Mouse (Mus musculus): Measurements from ENCODE around the gene Dzip1. TPM values are rescaled to one million over a fixed set of nuclear protein-coding genes. Genes with fewer than 3 reads are reported as not detected.

Gene Dzip1
- polyA plus RNA-seq, 2 experiments, result 1.4 to 1.5 TPM

DNA sequence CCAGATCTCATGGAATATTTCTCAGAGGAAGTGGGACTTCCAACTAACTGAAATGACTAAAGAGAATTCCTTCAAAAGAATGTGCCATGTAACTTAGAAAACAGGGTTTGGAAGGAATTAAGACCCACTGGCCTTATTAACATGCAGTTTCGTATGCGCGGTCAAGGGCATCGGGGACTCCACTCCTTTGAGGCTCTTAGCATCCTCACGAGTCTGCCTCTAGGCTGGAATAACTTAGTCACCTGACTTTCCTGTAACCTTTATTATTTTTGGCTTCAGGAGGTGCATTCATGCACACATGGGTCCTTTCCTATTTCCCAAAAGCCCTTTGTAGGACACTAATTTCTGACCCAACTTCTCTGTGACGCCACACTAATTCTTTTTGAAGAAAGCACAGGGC, 92.0 kb downstream of the Dzip1 start:
- Histone ChIP-seq H3K9ac (replicated peaks) (no peak overlapping the region), H3K4me1 (replicated peaks; ENCODE audit: control insufficient read depth in 2 of 2, insufficient read depth in 2 of 2, low read length in 1 of 2) (peaks cover 17 to 23% of the 10 kb centered on the region in 2 experiments), H3K4me3 (ENCODE audit: insufficient read depth in 1 of 2, low read depth in 2 of 2, low read length in 2 of 2) (no peak overlapping the region), H3K9me3 (ENCODE audit: control insufficient read depth, low read length) (no peaks in the 10 kb centered on the region), H3K36me3 (replicated peaks; ENCODE audit: control insufficient read depth, insufficient read depth, low read depth) (no peaks in the 10 kb centered on the region), H3K27me3 (ENCODE audit: control insufficient read depth, insufficient read depth, low read length) (no peaks in the 10 kb centered on the region), H3K27ac (no peak overlapping the region), H3K4me2 (ENCODE audit: low read depth) (no peak overlapping the region)
- 82% methylated on average over 6 of the region's 6 CpGs for WGBS (ENCODE audit: insufficient replicate concordance)
- TF ChIP-seq EP300 (IDR thresholded peaks at IDR 0.05; ENCODE audit: low read depth) (no peak), CTCF (IDR thresholded peaks at IDR 0.05; ENCODE audit: low read depth) (no peak)
- no peak for DNase-seq (ENCODE audit: low read depth in 3 of 3, low spot score in 3 of 3)
- no peak for ATAC-seq (ENCODE audit: insufficient read depth)

DNA sequence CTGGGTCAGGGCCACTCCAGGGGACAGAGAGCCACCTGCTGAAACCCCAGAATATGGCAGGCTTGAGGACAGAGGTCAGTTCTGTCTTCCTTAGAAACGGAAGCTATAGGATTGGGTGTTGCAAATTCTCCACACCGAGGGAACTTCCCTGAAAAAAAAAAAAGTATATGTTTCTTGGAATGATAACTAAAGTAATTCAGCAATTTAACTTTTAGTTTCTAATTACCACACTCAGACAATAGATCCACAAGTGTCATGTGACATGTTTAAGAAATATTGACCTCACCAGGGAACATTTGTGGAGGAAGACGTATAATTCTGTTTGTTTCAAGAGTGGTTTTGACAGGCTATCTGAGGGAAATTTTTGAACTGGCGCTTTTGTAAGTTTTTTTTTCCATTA, 93.7 kb downstream of the Dzip1 start:
- H3K4me1 ChIP-seq (replicated peaks; ENCODE audit: control insufficient read depth in 2 of 2, insufficient read depth in 2 of 2, low read length in 1 of 2), result peaks cover 7 to 13% of the 10 kb centered on the region in 2 experiments
- no peak overlapping the region for H3K4me2 ChIP-seq (ENCODE audit: low read depth)
- DNase-seq (ENCODE audit: low read depth in 3 of 3, low spot score in 3 of 3), result no peak
- H3K9me3 ChIP-seq (ENCODE audit: control insufficient read depth, low read length), result no peaks in the 10 kb centered on the region
- H3K4me3 ChIP-seq (ENCODE audit: insufficient read depth in 1 of 2, low read depth in 2 of 2, low read length in 2 of 2), result no peak overlapping the region
- ATAC-seq (ENCODE audit: insufficient read depth), result no peak
- H3K9ac ChIP-seq (replicated peaks), result no peak overlapping the region
- TF ChIP-seq EP300 (IDR thresholded peaks at IDR 0.05; ENCODE audit: low read depth) (no peak), CTCF (IDR thresholded peaks at IDR 0.05; ENCODE audit: low read depth) (no peak)
- H3K27ac ChIP-seq, result no peak overlapping the region
- H3K27me3 ChIP-seq (ENCODE audit: control insufficient read depth, insufficient read depth, low read length), result no peaks in the 10 kb centered on the region
- no peaks in the 10 kb centered on the region for H3K36me3 ChIP-seq (replicated peaks; ENCODE audit: control insufficient read depth, insufficient read depth, low read depth)
- 56% methylated on average over 4 of the region's 4 CpGs for WGBS (ENCODE audit: insufficient replicate concordance)

DNA sequence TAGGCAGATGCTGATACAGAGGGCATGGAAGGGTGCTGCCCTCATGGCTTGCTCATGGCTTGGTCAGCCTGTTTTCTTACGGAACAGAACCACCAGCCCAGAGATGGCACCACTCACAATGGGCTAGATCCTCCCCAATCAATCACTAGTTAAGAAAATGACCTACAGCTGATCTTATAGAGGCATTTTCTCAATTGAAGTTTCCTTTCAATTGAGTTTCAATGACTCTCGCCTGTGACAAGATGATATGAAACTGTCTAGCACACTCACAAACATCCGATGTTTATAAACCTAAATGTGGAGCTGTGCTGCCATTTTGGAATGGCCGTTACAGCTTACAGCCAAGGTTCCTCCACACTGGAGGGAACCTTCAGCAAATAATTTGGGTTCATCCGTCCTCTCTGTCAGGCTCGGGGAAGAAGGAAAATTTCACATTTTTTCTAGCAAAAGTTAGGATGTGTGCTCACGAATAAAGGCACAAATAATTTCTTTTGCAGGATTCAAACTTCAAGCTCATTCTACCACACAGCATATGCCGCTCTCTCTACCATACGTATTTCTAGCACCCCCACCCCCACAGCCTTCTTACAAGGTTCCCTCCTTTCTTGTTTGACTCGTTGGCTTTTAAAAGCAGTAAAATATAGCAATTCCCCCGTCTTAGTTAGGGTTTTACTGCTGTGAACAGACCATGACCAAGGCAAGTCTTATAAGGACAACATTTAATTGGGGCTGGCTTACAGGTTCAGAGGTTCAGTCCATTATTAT, 95.7 kb downstream of the Dzip1 start:
- H3K4me3 ChIP-seq (ENCODE audit: insufficient read depth in 1 of 2, low read depth in 2 of 2, low read length in 2 of 2), result no peak overlapping the region
- H3K27ac ChIP-seq, result no peak overlapping the region
- WGBS (ENCODE audit: insufficient replicate concordance), result 73% methylated on average over 11 of the region's 11 CpGs
- peaks cover 0 to 9% of the 10 kb centered on the region in 2 experiments; a peak in 1 of 4 replicates for H3K4me1 ChIP-seq (replicated peaks; ENCODE audit: control insufficient read depth in 2 of 2, insufficient read depth in 2 of 2, low read length in 1 of 2)
- no peaks in the 10 kb centered on the region for H3K36me3 ChIP-seq (replicated peaks; ENCODE audit: control insufficient read depth, insufficient read depth, low read depth)
- no peaks in the 10 kb centered on the region for H3K27me3 ChIP-seq (ENCODE audit: control insufficient read depth, insufficient read depth, low read length)
- DNase-seq (ENCODE audit: low read depth in 3 of 3, low spot score in 3 of 3) (no peak), ATAC-seq (ENCODE audit: insufficient read depth) (no peak)
- no peaks in the 10 kb centered on the region for H3K9me3 ChIP-seq (ENCODE audit: control insufficient read depth, low read length)
- H3K9ac ChIP-seq (replicated peaks), result no peak overlapping the region
- no peak overlapping the region for H3K4me2 ChIP-seq (ENCODE audit: low read depth)
- no peak for TF ChIP-seq EP300 (IDR thresholded peaks at IDR 0.05; ENCODE audit: low read depth)
- no peak for TF ChIP-seq CTCF (IDR thresholded peaks at IDR 0.05; ENCODE audit: low read depth)

DNA sequence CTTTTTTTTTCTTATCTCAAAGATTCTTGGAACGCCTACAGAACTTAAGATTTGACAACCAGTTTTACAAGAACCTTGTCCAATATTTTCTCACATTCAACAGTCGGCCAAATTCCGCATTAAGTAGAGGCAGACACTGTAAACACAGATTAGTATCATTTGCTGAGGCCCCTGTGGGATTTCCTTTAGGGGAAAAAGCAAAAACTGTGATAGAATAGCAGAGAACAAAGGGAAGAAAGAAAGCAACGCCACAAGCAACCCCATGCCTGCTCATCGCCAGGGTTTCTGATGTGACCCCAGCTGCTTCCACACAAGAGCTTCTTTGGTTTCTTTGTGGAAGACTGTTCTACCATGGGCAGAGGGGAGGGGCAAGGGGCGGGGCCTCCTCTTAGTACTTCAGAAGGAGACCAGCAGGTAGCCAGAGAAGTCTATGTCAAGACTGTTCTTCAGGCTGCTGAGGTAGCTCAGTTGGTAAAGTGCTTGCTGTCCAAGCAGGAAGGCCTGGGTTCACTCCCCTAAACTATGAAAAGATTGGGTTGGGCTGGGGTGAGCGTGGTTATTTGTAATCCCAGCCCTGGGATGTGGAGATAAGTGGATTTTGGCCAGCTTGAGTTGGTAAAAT, 97.9 kb downstream of the Dzip1 start:
- Histone ChIP-seq H3K4me3 (ENCODE audit: insufficient read depth in 1 of 2, low read depth in 2 of 2, low read length in 2 of 2) (no peak overlapping the region), H3K9me3 (ENCODE audit: control insufficient read depth, low read length) (no peaks in the 10 kb centered on the region), H3K9ac (replicated peaks) (no peak overlapping the region), H3K27ac (no peak overlapping the region), H3K27me3 (ENCODE audit: control insufficient read depth, insufficient read depth, low read length) (no peaks in the 10 kb centered on the region), H3K36me3 (replicated peaks; ENCODE audit: control insufficient read depth, insufficient read depth, low read depth) (no peaks in the 10 kb centered on the region), H3K4me2 (ENCODE audit: low read depth) (no peak overlapping the region), H3K4me1 (replicated peaks; ENCODE audit: control insufficient read depth in 2 of 2, insufficient read depth in 2 of 2, low read length in 1 of 2) (peaks cover 0 to 6% of the 10 kb centered on the region in 2 experiments; a peak in 1 of 4 replicates)
- ATAC-seq (ENCODE audit: insufficient read depth), result no peak
- WGBS (ENCODE audit: insufficient replicate concordance), result 40% methylated on average over 7 of the region's 7 CpGs
- no peak for DNase-seq (ENCODE audit: low read depth in 3 of 3, low spot score in 3 of 3)
- TF ChIP-seq CTCF (IDR thresholded peaks at IDR 0.05; ENCODE audit: low read depth) (no peak), EP300 (IDR thresholded peaks at IDR 0.05; ENCODE audit: low read depth) (no peak)

- no peak overlapping the region for H3K9ac ChIP-seq (replicated peaks)
- H3K27me3 ChIP-seq (ENCODE audit: control insufficient read depth, insufficient read depth, low read length), result no peaks in the 10 kb centered on the region
- no peaks in the 10 kb centered on the region for H3K9me3 ChIP-seq (ENCODE audit: control insufficient read depth, low read length)
- no peak overlapping the region for H3K27ac ChIP-seq
- H3K4me3 ChIP-seq (ENCODE audit: insufficient read depth in 1 of 2, low read depth in 2 of 2, low read length in 2 of 2), result no peak overlapping the region
- no peaks in the 10 kb centered on the region for H3K36me3 ChIP-seq (replicated peaks; ENCODE audit: control insufficient read depth, insufficient read depth, low read depth)
- no peak overlapping the region for H3K4me2 ChIP-seq (ENCODE audit: low read depth)
- H3K4me1 ChIP-seq (replicated peaks; ENCODE audit: control insufficient read depth in 2 of 2, insufficient read depth in 2 of 2, low read length in 1 of 2), result peaks cover 0 to 6% of the 10 kb centered on the region in 2 experiments; a peak in 1 of 4 replicates
- no peak for ATAC-seq (ENCODE audit: insufficient read depth)
- 41% methylated on average over 8 of the region's 8 CpGs for WGBS (ENCODE audit: insufficient replicate concordance)
- TF ChIP-seq CTCF (IDR thresholded peaks at IDR 0.05; ENCODE audit: low read depth), result no peak
- no peak for TF ChIP-seq EP300 (IDR thresholded peaks at IDR 0.05; ENCODE audit: low read depth)
- no peak for DNase-seq (ENCODE audit: low read depth in 3 of 3, low spot score in 3 of 3)
Measured at GRCm38 (mm10) chr14:118826346-118826745, 98.9 kb downstream of the Dzip1 start.

Other genes starting within 250 kb of the Dzip1 start
- gene Abcc4, start 219.2 kb downstream of the Dzip1 start, polyA plus RNA-seq (2012; rRNA removed), result 1.0 and 1.4 TPM in 2 replicates
- gene Abcc4, start 219.2 kb downstream of the Dzip1 start, polyA plus RNA-seq (2014; fragmentation: Nextera tagmentation; extraction: Ambion mirVana), result 1.9 and 2.3 TPM in 2 replicates
- 0.05 and 0.06 TPM in 2 replicates for gene Cldn10, start 137.6 kb downstream of the Dzip1 start, polyA plus RNA-seq (2012; rRNA removed)
- gene Cldn10, start 137.6 kb downstream of the Dzip1 start, polyA plus RNA-seq (2014; fragmentation: Nextera tagmentation; extraction: Ambion mirVana), result 0.45 and 0.51 TPM in 2 replicates
- gene Dnajc3, start 12.5 kb upstream of the Dzip1 start, polyA plus RNA-seq (2012; rRNA removed), result 8.0 and 12.7 TPM in 2 replicates
- 28.3 and 29.7 TPM in 2 replicates for gene Dnajc3, start 12.5 kb upstream of the Dzip1 start, polyA plus RNA-seq (2014; fragmentation: Nextera tagmentation; extraction: Ambion mirVana)
- gene Uggt2, start 174.0 kb upstream of the Dzip1 start, polyA plus RNA-seq (2012; rRNA removed), result 1.4 and 1.6 TPM in 2 replicates
- 1.3 and 1.7 TPM in 2 replicates for gene Uggt2, start 174.0 kb upstream of the Dzip1 start, polyA plus RNA-seq (2014; fragmentation: Nextera tagmentation; extraction: Ambion mirVana)
- 0.02 TPM in 1 of 2 replicates, not detected in the other for gene Hs6st3, start 212.9 kb upstream of the Dzip1 start, polyA plus RNA-seq (2012; rRNA removed)
- not detected in 2 replicates for gene Hs6st3, start 212.9 kb upstream of the Dzip1 start, polyA plus RNA-seq (2014; fragmentation: Nextera tagmentation; extraction: Ambion mirVana)